Mouse (Mus musculus): Measurements from ENCODE around the gene Sprr1b. TPM values are rescaled to one million over a fixed set of nuclear protein-coding genes. Genes with fewer than 3 reads are reported as not detected.
"Not testable (repeated sequence)": the region's sequence is repeated elsewhere in the genome, so short reads cannot be mapped to it uniquely, and the experiment has no call there.

Sprr1b gene
- not detected in 2 replicates for polyA plus RNA-seq (2012; ENCODE audit: insufficient read depth, insufficient read length, low replicate concordance, missing spikeins)

GRCm38 (mm10) chr3:92438689-92439088, at the start of gene Sprr1b:
Gene Sprr1b, minus strand, starts transcription at chr3:92438789.
- 96% methylated on average over 3 of the region's 3 CpGs for WGBS
- no peaks in the 10 kb centered on the region for H3K4me1 ChIP-seq (ENCODE audit: control insufficient read depth, insufficient read depth, low read length)
- H3K4me3 ChIP-seq (ENCODE audit: insufficient read depth, low read depth, low read length), result no peak within 1 kb of the TSS
- H3K27ac ChIP-seq (ENCODE audit: insufficient read depth, low read depth, low read length), result no peak within 1 kb of the TSS
- no peak for TF ChIP-seq POLR2A (IDR thresholded peaks at IDR 0.05; ENCODE audit: insufficient read depth, low read depth, low read length)
- TF ChIP-seq CTCF (IDR thresholded peaks at IDR 0.05; ENCODE audit: insufficient read depth, low read depth, low read length), result no peak

GRCm38 (mm10) chr3:92486307-92486706, 47.7 kb upstream of the Sprr1b start:
- TF ChIP-seq POLR2A (IDR thresholded peaks at IDR 0.05; ENCODE audit: insufficient read depth, low read depth, low read length) (no peak), CTCF (IDR thresholded peaks at IDR 0.05; ENCODE audit: insufficient read depth, low read depth, low read length) (no peak)
- Histone ChIP-seq H3K27ac (ENCODE audit: insufficient read depth, low read depth, low read length) (no peak overlapping the region), H3K4me1 (ENCODE audit: control insufficient read depth, insufficient read depth, low read length) (no peaks in the 10 kb centered on the region), H3K4me3 (ENCODE audit: insufficient read depth, low read depth, low read length) (no peak overlapping the region)
- 57% methylated on average over 1 of the region's 1 CpGs for WGBS

GRCm38 (mm10) chr3:92485863-92486262, 47.3 kb upstream of the Sprr1b start, which contains the start of gene Sprr1a:
Gene Sprr1a, minus strand, starts transcription at chr3:92485895.
- no peak within 1 kb of the TSS for H3K4me3 ChIP-seq (ENCODE audit: insufficient read depth, low read depth, low read length)
- H3K27ac ChIP-seq (ENCODE audit: insufficient read depth, low read depth, low read length), result no peak within 1 kb of the TSS
- no peak for TF ChIP-seq CTCF (IDR thresholded peaks at IDR 0.05; ENCODE audit: insufficient read depth, low read depth, low read length)
- no peak for TF ChIP-seq POLR2A (IDR thresholded peaks at IDR 0.05; ENCODE audit: insufficient read depth, low read depth, low read length)
- H3K4me1 ChIP-seq (ENCODE audit: control insufficient read depth, insufficient read depth, low read length), result no peaks in the 10 kb centered on the region

GRCm38 (mm10) chr3:92481249-92481648, 42.7 kb upstream of the Sprr1b start:
- not testable (repeated sequence) for H3K4me3 ChIP-seq (ENCODE audit: insufficient read depth, low read depth, low read length); H3K27ac ChIP-seq (ENCODE audit: insufficient read depth, low read depth, low read length); H3K4me1 ChIP-seq (ENCODE audit: control insufficient read depth, insufficient read depth, low read length)

- Histone ChIP-seq H3K4me1 (ENCODE audit: control insufficient read depth, insufficient read depth, low read length) (no peaks in the 10 kb centered on the region), H3K27ac (ENCODE audit: insufficient read depth, low read depth, low read length) (no peak overlapping the region), H3K4me3 (ENCODE audit: insufficient read depth, low read depth, low read length) (no peak overlapping the region)
- WGBS, result 92% methylated on average over 2 of the region's 2 CpGs
- TF ChIP-seq POLR2A (IDR thresholded peaks at IDR 0.05; ENCODE audit: insufficient read depth, low read depth, low read length) (no peak), CTCF (IDR thresholded peaks at IDR 0.05; ENCODE audit: insufficient read depth, low read depth, low read length) (no peak)
These were observed 31.5 kb upstream of the Sprr1b start for GRCm38 (mm10) chr3:92470111-92470510.

GRCm38 (mm10) chr3:92467424-92467823, 28.8 kb upstream of the Sprr1b start:
- no peak overlapping the region for H3K27ac ChIP-seq (ENCODE audit: insufficient read depth, low read depth, low read length)
- no peak for TF ChIP-seq CTCF (IDR thresholded peaks at IDR 0.05; ENCODE audit: insufficient read depth, low read depth, low read length)
- no peak for TF ChIP-seq POLR2A (IDR thresholded peaks at IDR 0.05; ENCODE audit: insufficient read depth, low read depth, low read length)
- no peak overlapping the region for H3K4me3 ChIP-seq (ENCODE audit: insufficient read depth, low read depth, low read length)
- H3K4me1 ChIP-seq (ENCODE audit: control insufficient read depth, insufficient read depth, low read length), result no peaks in the 10 kb centered on the region

DNA sequence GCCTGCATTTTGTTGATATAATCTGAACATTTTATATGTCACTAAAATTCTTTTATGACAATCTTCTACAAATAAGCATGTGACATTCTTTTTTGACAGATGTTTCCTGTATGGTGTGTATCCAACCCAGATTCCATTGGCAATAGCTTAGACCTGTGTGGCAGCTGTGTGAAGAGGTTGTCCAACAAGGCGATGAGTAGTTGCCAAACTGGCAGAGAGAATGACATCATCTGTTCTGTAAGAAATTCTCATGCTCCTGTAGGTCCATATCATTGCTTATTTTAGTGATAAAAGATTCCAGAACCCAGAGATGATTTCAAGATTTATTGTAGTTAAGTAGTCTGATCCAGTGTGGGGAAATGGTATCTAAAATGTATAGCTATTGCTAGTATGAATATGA, 28.0 kb upstream of the Sprr1b start:
- TF ChIP-seq POLR2A (IDR thresholded peaks at IDR 0.05; ENCODE audit: insufficient read depth, low read depth, low read length) (no peak), CTCF (IDR thresholded peaks at IDR 0.05; ENCODE audit: insufficient read depth, low read depth, low read length) (no peak)
- Histone ChIP-seq H3K4me1 (ENCODE audit: control insufficient read depth, insufficient read depth, low read length) (no peaks in the 10 kb centered on the region), H3K27ac (ENCODE audit: insufficient read depth, low read depth, low read length) (no peak overlapping the region), H3K4me3 (ENCODE audit: insufficient read depth, low read depth, low read length) (no peak overlapping the region)
- WGBS, result 89% methylated on average over 1 of the region's 1 CpGs

DNA sequence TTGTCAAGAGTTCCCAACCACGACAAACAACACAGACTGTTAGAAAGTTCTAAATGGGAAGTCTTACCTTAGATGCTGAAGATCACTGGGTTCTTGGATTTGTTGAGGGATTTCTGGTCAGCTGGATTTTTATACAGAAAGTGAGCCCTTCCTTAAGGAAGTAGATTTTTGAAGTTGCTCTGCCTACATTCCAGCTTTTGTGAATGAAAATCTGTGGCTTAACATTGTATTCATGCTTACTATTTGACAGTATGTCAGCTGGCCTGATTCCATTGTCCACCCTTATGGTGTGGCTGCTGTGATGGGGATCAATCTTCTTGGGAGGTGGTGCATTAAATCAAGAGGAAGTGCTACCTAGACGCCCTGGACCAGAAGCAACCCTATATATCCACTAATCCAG, 20.0 kb upstream of the Sprr1b start, which contains the start of gene Sprr3:
Gene Sprr3 (minus strand): TSS at position 101 of the 400 bp plus-strand sequence.
- no peaks in the 10 kb centered on the region for H3K4me1 ChIP-seq (ENCODE audit: control insufficient read depth, insufficient read depth, low read length)
- TF ChIP-seq CTCF (IDR thresholded peaks at IDR 0.05; ENCODE audit: insufficient read depth, low read depth, low read length), result no peak
- no peak for TF ChIP-seq POLR2A (IDR thresholded peaks at IDR 0.05; ENCODE audit: insufficient read depth, low read depth, low read length)

GRCm38 (mm10) chr3:92455151-92455550, 16.6 kb upstream of the Sprr1b start:
- Histone ChIP-seq H3K4me1 (ENCODE audit: control insufficient read depth, insufficient read depth, low read length) (no peaks in the 10 kb centered on the region), H3K4me3 (ENCODE audit: insufficient read depth, low read depth, low read length) (no peak overlapping the region), H3K27ac (ENCODE audit: insufficient read depth, low read depth, low read length) (no peak overlapping the region)
- 94% methylated on average over 5 of the region's 5 CpGs for WGBS
- TF ChIP-seq POLR2A (IDR thresholded peaks at IDR 0.05; ENCODE audit: insufficient read depth, low read depth, low read length) (no peak), CTCF (IDR thresholded peaks at IDR 0.05; ENCODE audit: insufficient read depth, low read depth, low read length) (no peak)

More for the DNA sequence above, 20.0 kb upstream of the Sprr1b start, which contains the start of gene Sprr3:
- H3K4me3 ChIP-seq (ENCODE audit: insufficient read depth, low read depth, low read length), result no peak within 1 kb of the TSS
- 85% methylated on average over 2 of the region's 2 CpGs for WGBS
- H3K27ac ChIP-seq (ENCODE audit: insufficient read depth, low read depth, low read length), result no peak within 1 kb of the TSS

DNA sequence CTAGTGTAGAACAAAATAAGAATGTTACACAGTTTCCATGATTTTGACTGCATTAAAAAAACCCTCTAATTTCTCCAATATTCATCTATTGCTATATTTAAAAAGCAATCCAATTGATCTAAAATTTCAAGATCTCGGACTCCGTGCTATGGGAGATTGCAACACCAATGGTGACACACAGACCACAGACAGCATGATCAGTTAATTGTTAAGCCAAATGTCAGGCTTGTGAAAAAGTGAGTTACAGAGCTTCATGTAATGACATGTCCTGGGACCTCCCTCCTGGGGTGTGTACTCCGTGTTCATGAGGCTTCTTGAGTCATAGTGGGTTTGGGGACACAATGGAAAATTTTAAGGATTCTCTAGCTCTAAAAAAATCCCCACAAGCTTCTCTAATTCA, 1.6 kb upstream of the Sprr1b start:
- 87% methylated on average over 3 of the region's 3 CpGs for WGBS
- Histone ChIP-seq H3K4me3 (ENCODE audit: insufficient read depth, low read depth, low read length) (no peak overlapping the region), H3K4me1 (ENCODE audit: control insufficient read depth, insufficient read depth, low read length) (no peaks in the 10 kb centered on the region), H3K27ac (ENCODE audit: insufficient read depth, low read depth, low read length) (no peak overlapping the region)
- no peak for TF ChIP-seq CTCF (IDR thresholded peaks at IDR 0.05; ENCODE audit: insufficient read depth, low read depth, low read length)
- no peak for TF ChIP-seq POLR2A (IDR thresholded peaks at IDR 0.05; ENCODE audit: insufficient read depth, low read depth, low read length)

Measured in olfactory bulb, adult 2 months (tissue).